Mouse (Mus musculus) urinary bladder, postnatal 10 days (tissue): ENCODE data around the gene Nin.
"Not testable (repeated sequence)": the region's sequence is repeated elsewhere in the genome, so short reads cannot be mapped to it uniquely, and the experiment has no call there.

Experiments used
- DNase-seq: peaks from one replicate; pipeline ENCODE4 v3.0.0; 2022; ENCODE audit warnings: low spot score

Gene Nin

GRCm38 (mm10) chr12:70113351-70113750, at the start of gene Nin:
Gene Nin (minus strand): TSS chr12:70113717.
- no peak for DNase-seq

GRCm38 (mm10) chr12:70161057-70161456, 47.5 kb upstream of the Nin start:
- no peak for DNase-seq

- no peak for DNase-seq
Observed at GRCm38 (mm10) chr12:70157292-70158066, 44.0 kb upstream of the Nin start.

- DNase-seq: no peak
Observed at GRCm38 (mm10) chr12:70156222-70156621, 42.7 kb upstream of the Nin start.

- no peak for DNase-seq
Observed at GRCm38 (mm10) chr12:70153842-70154241, 40.3 kb upstream of the Nin start, which contains the start of gene Abhd12b. Gene Abhd12b (plus strand): TSS chr12:70154142.

- DNase-seq: no peak
Observed at GRCm38 (mm10) chr12:70148631-70149265, 35.2 kb upstream of the Nin start.

- DNase-seq: no peak
Observed at GRCm38 (mm10) chr12:70147986-70148630, 34.6 kb upstream of the Nin start.

- DNase-seq: no peak
Observed at GRCm38 (mm10) chr12:70145586-70145985, 32.1 kb upstream of the Nin start.

- DNase-seq: no peak
Observed at GRCm38 (mm10) chr12:70144637-70145448, 31.3 kb upstream of the Nin start.

GRCm38 (mm10) chr12:70144106-70144587, 30.6 kb upstream of the Nin start:
- DNase-seq: not testable (repeated sequence)

GRCm38 (mm10) chr12:70140993-70141576, 27.6 kb upstream of the Nin start:
- no peak for DNase-seq

GRCm38 (mm10) chr12:70140542-70140941, 27.0 kb upstream of the Nin start:
- no peak for DNase-seq

GRCm38 (mm10) chr12:70139871-70140270, 26.4 kb upstream of the Nin start:
- no peak for DNase-seq

GRCm38 (mm10) chr12:70137626-70138025, 24.1 kb upstream of the Nin start:
- no peak for DNase-seq

GRCm38 (mm10) chr12:70137095-70137494, 23.6 kb upstream of the Nin start:
- no peak for DNase-seq

GRCm38 (mm10) chr12:70136185-70136756, 22.8 kb upstream of the Nin start:
- no peak for DNase-seq

- DNase-seq: no peak
Observed at GRCm38 (mm10) chr12:70134627-70135235, 21.2 kb upstream of the Nin start.

GRCm38 (mm10) chr12:70131042-70131675, 17.6 kb upstream of the Nin start:
- DNase-seq: no peak

- DNase-seq: no peak
Observed at GRCm38 (mm10) chr12:70129105-70129504, 15.6 kb upstream of the Nin start.

- DNase-seq: no peak
Observed at GRCm38 (mm10) chr12:70126626-70127025, 13.1 kb upstream of the Nin start.
